Mouse (Mus musculus) adrenal gland, adult (tissue): ENCODE results near the gene Cst11.
"Not testable (repeated sequence)": the region's sequence is repeated elsewhere in the genome, so short reads cannot be mapped to it uniquely, and the experiment has no call there.

Experiments
- DNase-seq, 2 experiments: peaks; one replicate each; pipeline ENCODE4 v3.0.0; 2022 to 2023; ENCODE audit warnings: low spot score in 1 of 2; ENCODE audit not compliant: inconsistent age in 2 of 2

Cst11 gene

GRCm38 (mm10) chr2:148771397-148771796 is at the start of gene Cst11:
Gene Cst11 (minus strand): TSS chr2:148771497.
- DNase-seq, result not testable (repeated sequence)

GRCm38 (mm10) chr2:148819909-148820308 is 48.6 kb upstream of the Cst11 start, which contains the start of gene Cst13:
Gene Cst13 (plus strand): TSS chr2:148820081.
- no peak for DNase-seq

- peak; percentile 32 to 62 for DNase-seq
Measured at GRCm38 (mm10) chr2:148806696-148807095, 35.4 kb upstream of the Cst11 start.

GRCm38 (mm10) chr2:148801491-148801921 is 30.2 kb upstream of the Cst11 start:
- peak in 1 of 2 experiments; percentile 20 for DNase-seq

GRCm38 (mm10) chr2:148798485-148798884 is 27.2 kb upstream of the Cst11 start, which contains the start of gene Cst8:
Gene Cst8 (plus strand): TSS chr2:148798785.
- DNase-seq, result no peak

- no peak for DNase-seq
Measured at GRCm38 (mm10) chr2:148789142-148789541, 17.8 kb upstream of the Cst11 start, which contains the start of gene Cst12. Gene Cst12 (plus strand): TSS chr2:148789361.

- DNase-seq, result no peak
Measured at GRCm38 (mm10) chr2:148781709-148782108, 10.4 kb upstream of the Cst11 start, which contains the start of gene 8030411F24Rik. Gene 8030411F24Rik (plus strand): TSS chr2:148782009.

- DNase-seq, result no peak
Measured at GRCm38 (mm10) chr2:148763648-148764388, 7.5 kb downstream of the Cst11 start.

GRCm38 (mm10) chr2:148754310-148754846 is 16.9 kb downstream of the Cst11 start:
- no peak for DNase-seq

- peak; percentile 71 to 94 for DNase-seq
Measured at GRCm38 (mm10) chr2:148751893-148752813, 19.1 kb downstream of the Cst11 start.

GRCm38 (mm10) chr2:148750058-148750457 is 21.2 kb downstream of the Cst11 start, which contains the start of gene Cstl1:
Gene Cstl1 (plus strand): TSS chr2:148750358.
- no peak for DNase-seq

- no peak for DNase-seq
Measured at GRCm38 (mm10) chr2:148743846-148744407, 27.4 kb downstream of the Cst11 start.

- no peak for DNase-seq
Measured at GRCm38 (mm10) chr2:148743001-148743400, 28.3 kb downstream of the Cst11 start.

- DNase-seq, result peak; percentile 96 to 98
Measured at GRCm38 (mm10) chr2:148732327-148733000, 38.8 kb downstream of the Cst11 start, which contains the start of gene Napb. Gene Napb (minus strand): TSS chr2:148732467.

- DNase-seq, result peak; percentile 44 to 82
Measured at GRCm38 (mm10) chr2:148731614-148732326, 39.5 kb downstream of the Cst11 start.

- DNase-seq, result peak in 1 of 2 experiments; percentile 64
Measured at GRCm38 (mm10) chr2:148719271-148719995, 51.9 kb downstream of the Cst11 start.
